Mouse (Mus musculus) T-helper 2 cell (primary cell): Measurements from ENCODE around the gene Cntn1.

ENCODE experiments used
- in situ Hi-C: fragments of 300-600 bp; cut with MboI, MseI; formaldehyde crosslinking; loops from one replicate; pipeline ENCODE4 v1.15.1; 2025; ENCODE audit warnings: high pct_unique_total_duplicates

Cntn1 gene

DNA sequence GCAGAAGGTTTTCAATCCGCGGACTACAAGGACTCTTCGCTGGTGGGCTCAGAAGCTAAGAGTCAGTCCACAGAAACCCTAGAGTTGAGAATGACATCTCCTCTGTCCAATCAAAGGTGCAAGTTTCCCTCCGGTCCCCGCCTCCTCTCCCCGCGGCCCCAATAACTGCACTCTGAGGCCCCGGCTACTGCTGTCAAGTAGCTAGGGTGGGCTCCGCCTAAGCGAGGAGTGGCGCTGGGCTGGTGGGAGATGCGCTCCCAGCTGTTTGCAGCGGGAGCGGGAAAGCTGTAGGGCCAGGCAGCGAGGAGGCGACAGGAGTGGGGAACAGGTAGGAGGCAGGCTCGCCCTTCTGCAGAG, at the start of gene Cntn1:
Gene Cntn1, plus strand, starts transcription at position 170 of the 357 bp plus-strand sequence.
- in situ Hi-C loops = no loop called here

DNA sequence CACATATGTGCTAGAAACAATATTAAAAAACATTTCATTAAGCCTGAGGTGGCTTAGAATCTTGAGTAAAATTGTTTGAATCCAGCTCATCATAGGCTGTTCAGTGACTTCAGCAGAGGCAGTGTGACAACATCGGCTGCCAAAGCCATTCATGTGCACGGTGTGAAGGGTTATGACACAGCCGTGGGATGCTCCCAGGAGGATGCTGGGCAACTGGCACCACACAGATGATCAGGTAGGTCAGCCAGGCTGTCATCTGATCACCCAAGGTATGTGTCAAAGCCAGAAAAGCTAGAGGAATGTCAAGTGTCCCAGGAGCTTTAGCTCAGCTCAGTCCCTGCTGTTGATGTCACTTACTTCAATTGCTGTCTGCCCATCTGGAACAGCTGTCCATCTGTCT, 49.5 kb upstream of the Cntn1 start:
- in situ Hi-C loops = no loop called here

DNA sequence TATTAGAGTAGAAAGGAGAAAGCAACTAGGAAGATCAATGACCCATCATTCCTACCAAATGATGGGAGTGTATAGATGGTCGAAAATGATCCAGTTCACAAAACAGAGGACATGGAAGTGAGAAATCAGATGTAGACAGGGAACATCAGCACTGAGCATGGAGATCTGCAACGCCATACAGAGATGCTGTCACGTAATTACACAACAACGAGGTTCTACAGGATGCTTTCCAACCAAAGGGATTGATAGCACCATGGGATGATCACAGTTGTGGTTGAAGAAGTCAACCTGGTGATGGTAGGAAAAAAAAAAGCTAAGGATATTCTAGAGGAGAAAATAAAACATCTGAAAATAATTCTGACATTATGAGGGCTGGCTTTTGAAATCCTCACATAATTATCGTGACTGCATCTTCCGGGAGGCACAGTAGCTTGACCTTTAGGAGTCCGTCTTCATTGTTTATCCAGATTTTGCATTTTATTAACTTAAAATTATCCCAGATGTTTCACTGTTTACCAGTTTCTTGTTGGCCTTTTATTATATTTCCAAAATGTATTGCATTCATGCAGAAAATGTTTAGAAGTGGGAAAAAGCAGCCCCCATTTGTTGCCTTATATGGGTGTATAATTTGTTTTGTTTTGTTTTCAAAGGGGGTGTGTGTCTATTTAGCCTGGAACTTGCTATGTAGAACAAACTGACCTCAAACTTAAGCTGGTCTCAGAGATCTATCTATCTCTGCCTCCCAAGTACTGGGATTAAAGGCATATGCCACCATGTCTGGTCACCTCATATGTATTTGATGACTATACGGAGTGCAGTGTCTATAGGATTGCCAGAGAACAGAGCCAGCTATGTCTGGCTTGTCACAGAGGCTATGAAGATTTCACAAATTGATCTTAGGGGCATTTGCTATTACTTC, 38.5 kb upstream of the Cntn1 start:
- in situ Hi-C loops = no loop called here

DNA sequence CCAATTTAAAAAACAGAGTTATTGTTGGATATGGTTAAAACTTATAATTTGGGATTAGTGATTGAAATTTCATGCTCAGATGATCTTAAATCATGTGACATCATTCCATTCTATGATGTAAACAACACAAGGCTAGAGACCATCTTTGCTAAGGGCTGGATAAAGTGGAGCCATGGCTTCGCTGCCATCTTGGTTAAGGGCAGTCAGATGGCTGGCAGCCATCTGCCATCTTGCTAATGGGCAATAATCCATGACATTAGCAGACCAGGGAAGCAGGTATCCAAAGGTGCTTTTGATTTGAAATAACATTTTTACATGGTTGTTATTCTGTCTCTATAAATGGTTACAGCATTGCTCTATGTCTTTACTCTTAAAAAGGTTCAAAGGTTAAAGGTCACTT, 16.9 kb upstream of the Cntn1 start:
- in situ Hi-C loops = no loop called here

DNA sequence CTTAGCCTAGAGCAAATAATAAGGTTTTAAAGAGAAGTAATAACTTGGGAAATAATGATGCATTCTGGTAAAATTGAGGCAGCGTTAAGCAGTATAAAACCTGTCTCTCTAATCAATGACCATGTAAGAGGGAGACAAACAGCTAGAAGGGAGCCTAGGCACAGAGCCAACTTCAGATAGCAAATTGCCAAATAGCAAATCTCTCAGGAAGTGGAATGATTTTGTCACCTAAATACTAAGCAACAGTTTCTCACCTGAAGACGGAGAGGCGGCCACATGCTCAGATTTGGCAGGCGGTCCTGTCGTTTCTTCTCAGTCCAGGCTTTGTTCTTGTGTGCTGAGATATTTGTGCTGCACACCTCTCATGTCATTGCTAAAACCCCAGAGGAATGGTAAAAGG, 8.4 kb upstream of the Cntn1 start:
- in situ Hi-C loops = no loop called here

DNA sequence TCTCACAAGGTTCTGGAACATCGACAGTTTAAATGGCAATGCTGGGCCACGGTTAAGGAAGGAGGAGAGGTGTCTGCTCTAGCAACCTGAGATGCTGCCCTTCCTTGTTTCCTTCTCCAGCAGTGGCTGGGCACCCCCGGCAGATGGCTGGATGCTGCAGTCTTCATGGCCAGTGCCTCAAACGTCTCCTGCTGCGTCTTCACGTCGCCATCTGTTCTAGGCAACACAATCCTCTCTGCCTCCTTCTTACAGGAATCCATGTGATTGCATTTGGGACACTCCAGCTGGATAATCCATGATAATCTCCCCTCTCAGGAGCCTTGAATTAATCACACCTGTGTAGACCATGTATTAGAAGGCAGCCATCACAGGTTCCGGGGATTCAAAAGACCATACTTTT, 4.9 kb upstream of the Cntn1 start:
- in situ Hi-C loops = no loop called here

DNA sequence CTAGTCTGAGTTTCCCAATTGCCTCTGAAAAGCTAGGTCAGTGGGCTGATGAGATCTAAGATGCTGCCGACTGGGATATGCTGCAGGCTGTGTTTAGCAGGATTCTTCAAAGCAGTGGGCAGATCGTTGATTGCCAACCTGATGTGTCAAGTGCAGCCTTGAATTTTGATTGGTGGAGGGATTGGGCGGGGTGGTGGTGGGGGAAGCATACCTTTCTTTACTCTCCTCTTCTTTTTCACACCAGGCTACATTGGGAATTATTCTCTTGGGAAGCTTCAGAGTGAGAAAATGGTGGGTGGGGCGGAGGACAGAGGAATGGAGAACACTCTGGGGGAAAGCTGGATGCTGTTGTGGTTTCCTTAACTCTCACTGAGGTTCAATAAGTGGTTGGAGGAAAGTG, 2.9 kb upstream of the Cntn1 start:
- in situ Hi-C loops = no loop called here

DNA sequence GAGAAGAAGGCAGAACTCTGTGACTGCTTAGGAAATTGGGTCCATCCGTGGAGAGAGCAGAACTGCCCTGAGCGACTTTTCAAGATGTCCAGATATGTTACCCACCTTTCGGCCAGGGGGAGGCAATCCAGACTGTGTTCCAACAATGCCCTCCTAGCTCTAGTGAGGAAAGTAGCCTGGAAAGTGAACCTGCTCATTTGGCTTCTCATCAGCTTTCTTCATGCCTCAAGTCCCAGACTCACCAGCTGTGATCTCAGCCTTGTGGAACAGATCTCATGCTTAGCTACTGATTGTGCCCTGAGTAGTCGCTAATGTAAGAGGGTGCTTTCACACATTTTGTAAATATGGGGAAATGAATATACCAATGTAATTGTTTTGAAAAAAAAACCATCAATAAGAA, 2.4 kb upstream of the Cntn1 start:
- in situ Hi-C loops = no loop called here

DNA sequence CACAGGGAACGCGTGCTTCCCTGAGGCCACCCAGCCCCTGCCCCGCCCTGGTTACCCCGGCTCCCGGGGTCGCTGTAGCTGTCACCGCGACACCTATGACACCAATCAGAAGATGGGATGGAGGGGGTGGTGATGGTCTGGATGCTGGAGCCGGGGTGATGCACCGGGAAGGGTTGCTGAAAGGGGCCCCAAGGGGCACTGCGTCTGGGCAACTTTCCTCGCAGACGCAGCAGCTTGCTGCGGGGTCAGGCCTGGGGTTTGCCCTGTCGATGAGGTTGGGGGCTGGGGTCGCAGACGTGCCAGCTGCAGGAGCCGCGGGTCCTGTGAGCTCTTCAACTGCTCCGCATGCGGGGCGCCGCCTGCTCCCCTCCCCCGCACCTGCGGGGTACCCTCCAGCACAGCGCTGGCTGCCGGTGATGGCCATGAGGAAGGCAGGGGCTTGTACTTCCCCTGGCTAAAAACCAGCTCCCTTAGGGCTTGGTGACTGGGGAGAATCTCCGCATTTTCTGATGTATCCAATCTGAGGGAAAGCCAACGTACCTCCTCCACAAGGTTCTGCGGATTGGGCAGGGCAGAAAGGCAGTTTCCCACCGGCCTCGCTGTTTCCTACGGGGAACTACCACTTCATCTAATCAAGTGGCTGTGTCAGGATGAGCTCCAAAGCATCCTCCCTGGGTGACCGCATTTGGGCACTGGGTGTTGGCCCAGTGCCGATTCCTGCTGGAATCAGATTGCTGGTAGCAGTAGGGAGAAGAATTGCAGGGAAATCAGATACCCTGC, 578 bp downstream of the Cntn1 start:
- in situ Hi-C loops = no loop called here

DNA sequence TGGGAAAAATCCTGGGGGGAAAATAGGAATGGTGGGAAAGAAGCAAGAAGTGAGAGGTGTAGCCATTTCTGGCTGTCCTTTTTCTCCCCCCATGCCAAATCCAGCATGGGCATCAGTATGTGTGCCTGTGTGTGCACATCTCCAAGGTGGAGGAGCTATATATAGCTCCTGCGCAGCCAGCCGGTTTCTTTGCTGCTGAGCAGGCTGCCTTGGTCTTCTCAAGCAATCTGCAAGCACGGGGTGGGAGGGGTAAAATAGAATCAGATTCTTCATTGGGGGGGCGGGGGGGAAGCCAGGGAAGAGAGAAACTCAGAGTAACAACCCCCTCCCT, 1.1 kb downstream of the Cntn1 start:
- in situ Hi-C loops = no loop called here

DNA sequence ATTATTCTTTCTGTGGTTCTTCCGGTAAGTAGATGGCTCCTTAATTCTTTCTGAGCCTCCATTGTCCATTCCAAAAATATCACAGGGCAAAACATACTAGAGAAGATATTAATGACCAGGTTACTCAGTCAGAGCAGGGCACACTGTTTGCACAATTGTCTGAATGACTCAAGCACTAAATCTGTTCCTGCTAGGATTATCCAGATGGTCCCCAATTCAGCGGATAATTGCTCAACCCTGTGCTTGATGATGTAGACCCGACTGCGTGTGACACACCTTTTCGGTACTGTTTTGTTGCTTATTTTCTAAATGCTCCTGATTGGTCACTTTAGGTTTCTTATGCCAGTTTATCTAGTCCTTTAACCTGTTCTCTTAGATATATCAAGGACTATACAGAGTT, 6.6 kb downstream of the Cntn1 start:
- in situ Hi-C loops = no loop called here

DNA sequence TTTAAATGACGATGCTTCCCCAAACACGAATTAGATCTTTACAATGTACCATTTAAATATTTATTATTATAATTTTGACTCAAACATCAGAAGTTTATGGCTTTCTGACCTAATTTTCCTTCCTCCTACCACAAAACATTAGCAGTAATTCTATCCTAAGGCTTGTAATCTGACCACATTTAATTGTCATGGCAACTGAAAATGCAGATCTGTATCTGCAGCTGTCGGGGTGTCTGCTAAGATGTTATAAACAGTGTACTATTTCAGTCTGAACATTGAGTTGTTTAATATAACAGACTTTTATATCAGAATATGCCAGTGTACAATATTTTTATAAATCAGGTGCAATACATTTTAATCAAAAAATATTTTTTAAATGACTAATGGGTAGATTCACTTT, 10.0 kb downstream of the Cntn1 start:
- in situ Hi-C loops = no loop called here

DNA sequence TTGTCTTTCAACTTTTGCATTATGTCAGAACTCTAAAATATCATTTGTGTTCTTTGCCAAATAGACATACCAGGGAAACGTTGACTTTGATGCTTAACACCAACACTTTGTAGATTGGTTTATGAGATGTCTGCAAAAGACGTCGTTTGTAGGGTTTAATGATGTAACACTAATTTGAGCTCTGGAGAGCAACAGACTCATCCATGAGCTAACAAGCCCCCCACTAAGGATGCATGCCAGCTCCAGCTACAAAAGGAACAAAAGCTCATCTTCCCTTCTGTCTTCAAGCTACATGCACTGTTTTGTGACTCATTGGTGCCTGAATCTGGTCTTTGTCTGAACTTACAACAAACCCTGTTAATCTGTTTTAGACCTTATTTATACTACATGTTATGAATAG, 28.5 kb downstream of the Cntn1 start:
- in situ Hi-C loops = no loop called here

DNA sequence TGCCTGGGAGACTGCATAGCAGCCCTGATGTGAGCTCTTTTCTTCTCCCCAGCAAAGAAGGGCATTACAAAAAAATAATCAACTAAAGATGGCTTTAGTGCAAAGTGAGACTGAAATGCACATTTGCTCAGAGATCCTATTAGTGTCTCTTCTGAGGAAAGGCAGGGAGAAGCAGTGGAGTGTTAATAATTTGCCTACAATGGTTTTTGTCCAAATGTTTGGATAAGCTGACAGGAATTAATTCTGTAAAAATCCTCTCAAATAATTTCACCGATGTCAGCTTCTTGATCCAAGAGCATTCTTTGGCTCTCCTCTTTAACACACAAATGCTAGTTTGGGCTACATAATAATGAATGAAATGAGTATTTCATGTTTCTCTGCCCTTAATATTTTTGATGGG, 34.9 kb downstream of the Cntn1 start:
- in situ Hi-C loops = no loop called here

DNA sequence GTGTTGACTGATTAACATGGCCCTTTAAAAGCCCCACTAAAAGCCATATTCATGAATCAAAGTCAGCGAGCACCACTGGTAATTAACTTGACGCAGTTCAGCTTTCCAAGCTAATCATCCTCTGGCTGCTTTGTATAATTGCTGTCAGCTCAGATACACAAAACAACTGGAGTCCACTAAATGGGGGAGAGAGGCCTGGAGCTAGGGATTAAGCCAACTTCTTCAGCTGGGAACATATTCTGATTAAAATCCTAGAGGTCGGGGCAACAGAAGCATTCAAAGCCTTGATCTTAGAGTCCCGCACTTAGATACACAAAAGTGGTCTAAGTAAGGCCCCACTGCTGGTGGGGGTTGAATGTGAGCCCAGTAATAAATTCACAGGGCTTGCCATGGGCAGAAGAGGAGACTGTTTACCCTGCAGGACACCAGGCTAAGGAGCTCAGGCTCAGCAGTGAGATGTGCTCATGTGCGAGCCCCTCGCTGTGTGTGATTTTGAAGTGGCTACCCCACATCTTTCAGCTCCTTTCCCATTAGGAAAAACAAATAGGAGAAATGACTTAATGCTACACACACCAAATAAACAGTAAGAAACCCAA, 36.8 kb downstream of the Cntn1 start:
- in situ Hi-C loops = no loop called here

DNA sequence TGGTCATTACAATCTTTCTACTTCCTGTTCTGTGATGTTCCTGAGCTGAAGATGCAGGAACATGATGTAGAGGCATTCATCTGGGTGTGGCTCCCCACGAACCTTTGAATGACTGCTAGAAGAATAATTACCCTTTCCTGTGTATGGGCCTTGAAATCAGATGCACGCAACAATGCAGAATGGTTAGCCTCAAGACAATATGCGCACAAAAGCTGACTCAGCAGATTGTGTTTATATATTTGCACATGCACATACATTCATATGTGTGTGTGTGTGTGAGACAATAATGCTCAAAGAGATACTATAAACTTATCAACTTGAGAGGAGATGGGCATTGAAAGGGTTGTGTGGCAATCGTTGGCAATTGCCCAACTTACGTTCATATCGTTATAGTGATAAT, 39.8 kb downstream of the Cntn1 start:
- in situ Hi-C loops = no loop called here

DNA sequence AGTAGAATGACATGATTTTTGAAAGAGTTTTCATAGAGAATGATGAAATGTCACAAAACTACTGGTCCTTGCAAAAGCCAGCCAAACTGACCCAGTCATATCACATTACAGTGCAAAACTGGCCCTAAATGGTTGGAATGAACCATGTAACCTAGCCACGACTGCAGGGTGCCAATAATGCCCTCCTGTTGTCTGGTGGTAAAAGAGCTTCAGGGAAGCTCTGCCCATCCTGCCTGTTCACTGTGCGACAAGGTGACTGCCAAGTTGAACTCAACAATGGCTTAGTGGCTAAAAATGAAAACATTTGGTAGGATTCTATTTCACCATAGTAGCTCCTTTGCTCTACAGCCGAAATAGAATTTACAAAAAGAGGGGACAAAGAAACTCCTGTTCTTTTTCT, 41.1 kb downstream of the Cntn1 start:
- in situ Hi-C loops = no loop called here

DNA sequence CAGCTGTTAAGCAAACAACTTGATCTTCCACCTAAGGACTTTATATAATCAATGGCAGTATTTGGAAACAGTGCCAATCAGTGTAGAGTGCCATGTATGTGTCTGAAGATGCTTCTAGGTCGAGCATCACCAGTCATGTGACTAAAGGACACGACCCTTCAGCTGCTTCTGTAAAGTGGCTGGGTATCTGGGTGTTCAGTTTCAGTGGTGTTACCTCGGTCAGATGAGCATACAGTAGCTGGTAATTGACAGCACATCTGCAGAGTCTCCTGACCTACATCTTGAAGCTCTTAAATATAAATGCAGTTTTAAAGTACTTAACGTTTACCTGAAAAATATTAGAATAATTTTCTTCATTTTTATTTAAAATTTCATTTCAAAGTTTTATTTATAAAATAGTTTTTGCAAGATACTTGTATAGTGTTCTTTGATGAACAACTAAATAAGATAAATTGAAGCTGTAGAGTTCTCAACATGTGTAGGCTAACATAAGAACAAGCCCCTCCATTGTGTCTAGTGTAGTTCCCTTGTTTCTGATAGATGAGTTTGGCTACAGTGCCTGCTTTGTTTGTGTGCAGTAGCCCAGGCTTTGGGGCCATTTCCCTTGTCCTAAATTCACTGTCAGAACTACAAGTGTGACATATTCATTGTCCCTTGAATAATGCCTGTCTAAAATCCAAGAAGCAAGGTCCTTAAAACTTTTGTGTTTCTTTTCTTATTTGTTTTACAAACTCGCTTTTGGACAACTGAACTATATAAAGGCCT, 48.6 kb downstream of the Cntn1 start:
- in situ Hi-C loops = loop anchor here (5.0 kb wide), 1 partner anchor 38 kb away; no protein-coding TSS in a partner anchor

DNA sequence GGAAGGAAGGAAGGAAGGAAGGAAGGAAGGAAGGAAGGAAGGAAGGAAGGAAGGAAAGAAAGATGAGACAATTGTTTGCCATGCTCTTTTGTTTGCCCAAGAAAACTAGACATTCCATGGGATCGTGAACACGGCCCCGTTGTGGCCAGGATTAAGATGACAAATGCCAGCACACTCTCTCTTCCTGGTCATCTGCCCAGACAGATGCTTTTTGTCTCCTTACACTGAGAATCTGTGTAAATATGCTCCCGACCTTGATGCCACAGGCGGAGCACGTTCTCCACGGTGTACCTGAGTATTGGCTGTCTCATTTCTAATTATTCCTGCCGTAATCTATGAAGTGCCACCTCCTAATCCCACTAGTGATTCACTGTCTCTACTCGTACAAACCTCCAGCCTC, 51.0 kb downstream of the Cntn1 start:
- in situ Hi-C loops = no loop called here

DNA sequence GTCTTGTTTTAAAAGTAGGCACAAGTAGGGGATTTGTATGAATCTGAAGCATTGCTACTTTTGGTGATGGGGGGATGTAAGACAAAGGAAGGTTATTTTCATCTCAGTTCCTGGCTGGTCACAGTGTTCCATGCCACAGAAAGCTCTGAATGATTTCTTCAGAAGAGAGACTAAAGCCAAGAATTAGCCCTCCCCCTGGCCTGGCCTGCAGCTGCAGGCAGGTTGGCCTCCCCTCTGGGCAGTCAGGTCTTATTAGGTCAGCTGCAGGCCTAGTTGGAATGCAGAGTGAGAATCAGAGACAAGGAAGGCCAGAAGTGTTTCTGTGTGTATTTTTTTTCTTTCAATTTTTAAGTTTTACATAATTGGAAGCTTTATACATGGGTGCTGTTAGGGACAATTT, 61.5 kb downstream of the Cntn1 start:
- in situ Hi-C loops = no loop called here

DNA sequence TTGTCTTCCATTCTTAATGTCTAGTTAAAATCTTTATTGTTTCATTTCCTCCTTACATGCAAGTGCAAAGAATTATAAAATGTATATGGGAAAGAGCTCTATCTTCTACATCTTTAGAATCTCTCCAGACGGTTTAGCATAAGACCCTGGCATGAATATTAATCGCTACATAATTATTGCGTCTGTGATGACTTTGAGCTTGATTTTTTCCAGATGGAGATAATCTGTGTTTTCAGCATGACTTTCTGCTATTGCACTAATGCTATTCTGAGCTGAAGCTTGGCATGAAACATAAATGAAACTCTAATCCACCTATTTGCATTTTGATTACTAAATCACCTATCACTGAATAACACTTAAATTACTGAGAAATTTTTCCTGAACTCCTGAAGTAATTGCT, 82.0 kb downstream of the Cntn1 start:
- in situ Hi-C loops = no loop called here

DNA sequence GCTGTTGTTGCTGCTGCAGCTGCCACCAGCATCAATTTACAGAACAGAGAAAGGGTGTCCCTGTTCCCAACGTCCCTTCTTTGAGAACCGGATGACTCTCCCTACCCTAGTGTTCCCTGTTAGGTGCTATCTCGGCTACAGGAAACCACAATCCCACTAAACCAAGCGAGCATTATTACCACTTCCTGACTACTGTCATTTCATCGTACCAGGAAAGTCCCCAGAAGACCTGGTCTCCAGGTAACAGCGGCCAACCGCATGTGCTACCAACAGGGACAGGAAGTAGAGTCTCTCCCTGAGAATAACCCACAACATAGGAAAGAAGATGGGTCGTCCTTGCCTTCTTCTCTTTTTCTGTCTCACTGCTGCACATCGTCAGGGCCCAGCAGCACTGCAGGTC, 83.3 kb downstream of the Cntn1 start:
- in situ Hi-C loops = no loop called here
